Comparison of ENCODE assay signal across 8 mouse cellular contexts in the genomic region with DNA sequence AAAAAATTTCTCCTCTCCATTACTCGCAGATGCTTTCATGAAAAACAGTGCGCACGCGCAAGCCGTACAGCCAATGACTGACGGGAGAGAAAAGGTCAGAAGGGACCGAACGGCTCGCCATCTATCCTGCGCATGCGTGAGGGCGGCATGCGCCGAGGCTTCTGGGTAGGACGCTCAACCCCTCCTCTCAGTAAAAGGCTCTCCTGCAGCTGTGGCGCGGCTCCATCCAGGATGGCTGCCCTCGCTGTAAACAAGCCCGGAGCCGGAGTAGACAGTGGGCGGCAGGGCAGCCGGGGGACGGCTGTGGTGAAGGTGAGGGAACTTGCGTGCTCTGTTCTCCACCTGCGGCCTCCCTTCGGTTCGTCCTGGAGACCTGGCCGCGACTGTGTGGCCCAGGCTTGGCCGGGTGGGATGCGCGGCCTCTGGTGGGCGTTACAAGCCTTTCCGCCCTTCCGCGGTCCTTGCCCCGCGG. TPM values are rescaled to one million over a fixed set of nuclear protein-coding genes. Genes with fewer than 3 reads are reported as not detected.
DNase-seq lines count a peak whose midpoint lies in the region; ATAC-seq and TF ChIP-seq lines count a peak whose summit lies in the region.

A gene (plus strand): TSS at position 148 of the 472 bp plus-strand sequence.

- H3K9me3 ChIP-seq in embryonic facial prominence, embryonic 14.5 days (ENCODE audit: control insufficient read depth, low read length): no peaks in the 10 kb centered on the region
- H3K9me3 ChIP-seq in limb, embryonic 13.5 days: no peaks in the 10 kb centered on the region
- no peaks in the 10 kb centered on the region for H3K9me3 ChIP-seq in midbrain, embryonic 16.5 days (replicated peaks; ENCODE audit: control insufficient read depth, low read length, poor library complexity, severe bottlenecking)

- H3K4me1 ChIP-seq in embryonic facial prominence, embryonic 14.5 days (ENCODE audit: control insufficient read depth, insufficient read depth, low read length): peaks cover 14% of the 10 kb centered on the region
- peaks cover 4% of the 10 kb centered on the region for H3K4me1 ChIP-seq in heart, adult 2 months (ENCODE audit: control insufficient read depth, insufficient read depth, low read length)
- H3K4me1 ChIP-seq in limb, embryonic 13.5 days: peaks cover 13% of the 10 kb centered on the region
- H3K4me1 ChIP-seq in midbrain, embryonic 16.5 days (ENCODE audit: control insufficient read depth, insufficient read depth, low read length): peaks cover 20% of the 10 kb centered on the region

- under 1% methylated on average over 31 of the region's 38 CpGs for WGBS in embryonic facial prominence, embryonic 14.5 days
- WGBS in heart, adult 2 months: under 1% methylated on average over 38 of the region's 38 CpGs
- WGBS in limb, embryonic 13.5 days: under 1% methylated on average over 38 of the region's 38 CpGs
- WGBS in midbrain, embryonic 16.5 days: under 1% methylated on average over 38 of the region's 38 CpGs

- intact Hi-C loops in heart, adult 2 months (cut with DNase I): loop anchor here (2.0 to 5.0 kb wide), 3 partner anchors 50 to 109 kb away; a partner anchor contains a TSS

- peaks cover 1% of the 10 kb centered on the region for H3K79me2 ChIP-seq in heart, adult 2 months (replicated peaks; ENCODE audit: control insufficient read depth, insufficient read depth, low read length)

- H3K36me3 ChIP-seq in embryonic facial prominence, embryonic 14.5 days (ENCODE audit: control insufficient read depth, insufficient read depth, low read length): peaks cover 16% of the 10 kb centered on the region
- peaks cover 10% of the 10 kb centered on the region for H3K36me3 ChIP-seq in heart, adult 2 months (ENCODE audit: control insufficient read depth, insufficient read depth, low read length)
- peaks cover 15% of the 10 kb centered on the region for H3K36me3 ChIP-seq in limb, embryonic 13.5 days
- no peaks in the 10 kb centered on the region for H3K36me3 ChIP-seq in midbrain, embryonic 16.5 days (ENCODE audit: control insufficient read depth, insufficient read depth, low read length)

- peak; percentile 98 for ATAC-seq in embryonic facial prominence, embryonic 14.5 days (ENCODE audit: low read depth)
- ATAC-seq in limb, embryonic 13.5 days (ENCODE audit: low FRiP score, low read depth): peak; percentile 99
- peak; percentile 99 for ATAC-seq in midbrain, embryonic 16.5 days

- peak within 1 kb of the TSS; percentile 81 for H3K4me3 ChIP-seq in embryonic facial prominence, embryonic 14.5 days (ENCODE audit: low read depth, low read length)
- peak within 1 kb of the TSS; percentile 82 for H3K4me3 ChIP-seq in heart, adult 2 months
- H3K4me3 ChIP-seq in limb, embryonic 13.5 days: peak within 1 kb of the TSS; percentile 88
- H3K4me3 ChIP-seq in midbrain, embryonic 16.5 days (ENCODE audit: low read depth, low read length): peak within 1 kb of the TSS; percentile 94

- peak; percentile 94 for TF ChIP-seq POLR2A in heart, adult 2 months (IDR thresholded peaks at IDR 0.05; ENCODE audit: insufficient read depth, low read depth, low read length)

- H3K4me2 ChIP-seq in embryonic facial prominence, embryonic 14.5 days (ENCODE audit: low read depth, low read length): peak within 1 kb of the TSS; percentile 70
- H3K4me2 ChIP-seq in limb, embryonic 13.5 days (replicated peaks): peak within 1 kb of the TSS; percentile 78
- peak within 1 kb of the TSS; percentile 87 for H3K4me2 ChIP-seq in midbrain, embryonic 16.5 days (ENCODE audit: low read length)

- no peak for TF ChIP-seq EP300 in heart, adult 2 months (IDR thresholded peaks at IDR 0.05; ENCODE audit: insufficient read depth, low read depth, low read length)

- peak; percentile 50 for TF ChIP-seq CTCF in heart, adult 2 months (IDR thresholded peaks at IDR 0.05)

- no peaks in the 10 kb centered on the region for H3K27me3 ChIP-seq in embryonic facial prominence, embryonic 14.5 days (replicated peaks; ENCODE audit: control insufficient read depth, insufficient read depth, low read length)
- H3K27me3 ChIP-seq in heart, adult 2 months (ENCODE audit: control insufficient read depth, insufficient read depth, low read length): no peaks in the 10 kb centered on the region
- no peaks in the 10 kb centered on the region for H3K27me3 ChIP-seq in limb, embryonic 13.5 days
- no peaks in the 10 kb centered on the region for H3K27me3 ChIP-seq in midbrain, embryonic 16.5 days (ENCODE audit: control insufficient read depth, insufficient read depth, low read depth, low read length)

- peak within 1 kb of the TSS; percentile 81 for H3K9ac ChIP-seq in embryonic facial prominence, embryonic 14.5 days (ENCODE audit: low read depth, low read length)
- peak within 1 kb of the TSS; percentile 91 for H3K9ac ChIP-seq in heart, adult 2 months (ENCODE audit: low read depth, low read length)
- H3K9ac ChIP-seq in limb, embryonic 13.5 days: peak within 1 kb of the TSS; percentile 91
- H3K9ac ChIP-seq in midbrain, embryonic 16.5 days (ENCODE audit: low read depth, low read length): peak within 1 kb of the TSS; percentile 92

- DNase-seq in 3T3-L1 (ENCODE audit: low read depth, low spot score): peak; percentile 99
- DNase-seq in adrenal gland, postnatal 4 days (ENCODE audit: low spot score in 2 of 2): peak; percentile 84 to 95
- peak; percentile 100 for DNase-seq in embryonic facial prominence, embryonic 14.5 days (ENCODE audit: low spot score)
- DNase-seq in heart, adult 2 months: peak; percentile 94 to 98
- DNase-seq in kidney, adult 8-10 months: peak; percentile 97 to 98
- DNase-seq in spleen, postnatal 10 days (ENCODE audit: low spot score in 2 of 2): peak; percentile 89 to 99

- H3K27ac ChIP-seq in embryonic facial prominence, embryonic 14.5 days (replicated peaks; ENCODE audit: low read depth, low read length): peak within 1 kb of the TSS; percentile 80
- peak within 1 kb of the TSS; percentile 94 for H3K27ac ChIP-seq in heart, adult 2 months
- peak within 1 kb of the TSS; percentile 84 for H3K27ac ChIP-seq in limb, embryonic 13.5 days
- H3K27ac ChIP-seq in midbrain, embryonic 16.5 days (ENCODE audit: low read length): peak within 1 kb of the TSS; percentile 78

RNA-seq across cellular contexts. Expression of the gene that starts here (rescaled TPM):
- 10 to 100 TPM; 25.4 to 28.6 TPM for total RNA-seq in adrenal gland, postnatal 4 days (2021)
- polyA plus RNA-seq in embryonic facial prominence, embryonic 14.5 days (2014; fragmentation: Nextera tagmentation; extraction: Ambion mirVana): 20.6 and 22.2 TPM in 2 replicates
- 10 to 100 TPM; 20.4 to 22.3 TPM for total RNA-seq in heart, adult 2 months (2021)
- 3.9 and 8.1 TPM in 2 replicates for polyA plus RNA-seq in heart, adult 2 months (2012; rRNA removed)
- 22.8 and 24.1 TPM in 2 replicates for polyA plus RNA-seq in limb, embryonic 13.5 days (2015; fragmentation: Nextera tagmentation; extraction: Ambion mirVana)
- 41.7 and 43.4 TPM in 2 replicates for polyA plus RNA-seq in midbrain, embryonic 16.5 days (2015; fragmentation: Nextera tagmentation; extraction: Ambion mirVana)

Comparison
In these comparisons a context has a peak if more than half of its experiments do, and no peak if none do; other contexts are left out.
1. Peak in every context shown above with its lines: DNase-seq, ATAC-seq, H3K4me3 ChIP-seq and H3K27ac ChIP-seq.